Mouse (Mus musculus) myocyte (in vitro differentiated cells): ENCODE results near the gene Pja2. TPM values are rescaled to one million over a fixed set of nuclear protein-coding genes. Genes with fewer than 3 reads are reported as not detected.
"Not testable (repeated sequence)": the region's sequence is repeated elsewhere in the genome, so short reads cannot be mapped to it uniquely, and the experiment has no call there.

Experiments used
- H3K27me3 ChIP-seq: one replicate; pipeline ENCODE4 v1.6.1; 2011; ENCODE audit not compliant: control insufficient read depth, insufficient read depth, insufficient read length
- H3K36me3 ChIP-seq: one replicate; pipeline ENCODE4 v1.6.1; 2011; ENCODE audit not compliant: control insufficient read depth, insufficient read depth
- H3K4me2 ChIP-seq: one replicate; pipeline ENCODE4 v1.6.1; 2011; ENCODE audit warnings: low read depth, control low read depth
- H3K4me3 ChIP-seq: one replicate; pipeline ENCODE4 v1.5.1; 2011; ENCODE audit warnings: mild to moderate bottlenecking, control low read depth, moderate library complexity
- H3K79me2 ChIP-seq: one replicate; pipeline ENCODE4 v1.6.1; 2011; ENCODE audit not compliant: control insufficient read depth, insufficient read depth
- H3ac ChIP-seq: one replicate; pipeline ENCODE4 v1.6.1; 2011; ENCODE audit not compliant: control insufficient read depth, insufficient read length
- CEBPB ChIP-seq: IDR thresholded peaks from 2 replicates; pipeline ENCODE4 v1.6.1; 2011; ENCODE audit warnings: mild to moderate bottlenecking, moderate library complexity; ENCODE audit not compliant: poor library complexity, insufficient read depth, severe bottlenecking
- E2F4 ChIP-seq: IDR thresholded peaks from one replicate; pipeline ENCODE4 v1.6.1; 2011; ENCODE audit warnings: mild to moderate bottlenecking, control low read depth, moderate library complexity; ENCODE audit not compliant: insufficient read depth
- MAX ChIP-seq: IDR thresholded peaks from one replicate; pipeline ENCODE4 v1.6.1; 2011; ENCODE audit warnings: low read depth, mild to moderate bottlenecking, control low read depth
- MYOD1 ChIP-seq, 3 experiments: IDR thresholded peaks; one replicate each; pipeline ENCODE4 v1.6.1; 2011; ENCODE audit warnings: control low read depth in 2 of 3, low read depth in 2 of 3, mild to moderate bottlenecking in 2 of 3, moderate library complexity in 1 of 3; ENCODE audit not compliant: insufficient read length in 2 of 3, control insufficient read depth in 1 of 3
- MYOG ChIP-seq, 3 experiments: IDR thresholded peaks; one replicate each; pipeline ENCODE4 v1.6.1; 2011; ENCODE audit warnings: control low read depth in 2 of 3, low read depth in 2 of 3, mild to moderate bottlenecking in 2 of 3; ENCODE audit not compliant: insufficient read length in 2 of 3, control insufficient read depth in 1 of 3, insufficient read depth in 1 of 3
- POLR2A ChIP-seq: IDR thresholded peaks from one replicate; pipeline ENCODE4 v1.6.1; 2011; ENCODE audit warnings: low read depth, mild to moderate bottlenecking, control low read depth, moderate library complexity; ENCODE audit not compliant: insufficient read length
- POLR2AphosphoS2 ChIP-seq: IDR thresholded peaks from one replicate; pipeline ENCODE4 v1.6.1; 2011; ENCODE audit warnings: low read depth, control low read depth; ENCODE audit not compliant: insufficient read length
- REST ChIP-seq: IDR thresholded peaks from one replicate; pipeline ENCODE4 v1.6.1; 2011; ENCODE audit warnings: mild to moderate bottlenecking, control low read depth, moderate library complexity; ENCODE audit not compliant: insufficient read depth, insufficient read length
- SRF ChIP-seq: IDR thresholded peaks from one replicate; pipeline ENCODE4 v1.6.1; 2011; ENCODE audit warnings: low read depth; ENCODE audit not compliant: control insufficient read depth, insufficient read length
- TCF12 ChIP-seq: IDR thresholded peaks from one replicate; pipeline ENCODE4 v1.6.1; 2011; ENCODE audit warnings: mild to moderate bottlenecking, control low read depth; ENCODE audit not compliant: poor library complexity, insufficient read depth, severe bottlenecking
- TCF3 ChIP-seq: IDR thresholded peaks from one replicate; pipeline ENCODE4 v1.6.1; 2011; ENCODE audit warnings: low read depth, control low read depth; ENCODE audit not compliant: insufficient read length
- USF1 ChIP-seq: IDR thresholded peaks from one replicate; pipeline ENCODE4 v1.6.1; 2011; ENCODE audit warnings: low read depth, mild to moderate bottlenecking, control low read depth, moderate library complexity
- polyA plus RNA-seq: library from polyadenylated mRNA; unstranded; fragments of >200 nt; fragmentation: generic; extraction: Trizol; gene quantifications from one replicate; pipeline ENCODE4 v1.2.1, GENCODE M21; 2012; ENCODE audit warnings: missing spikeins

Gene Pja2
- polyA plus RNA-seq, 1 experiment = 30.3 TPM

DNA sequence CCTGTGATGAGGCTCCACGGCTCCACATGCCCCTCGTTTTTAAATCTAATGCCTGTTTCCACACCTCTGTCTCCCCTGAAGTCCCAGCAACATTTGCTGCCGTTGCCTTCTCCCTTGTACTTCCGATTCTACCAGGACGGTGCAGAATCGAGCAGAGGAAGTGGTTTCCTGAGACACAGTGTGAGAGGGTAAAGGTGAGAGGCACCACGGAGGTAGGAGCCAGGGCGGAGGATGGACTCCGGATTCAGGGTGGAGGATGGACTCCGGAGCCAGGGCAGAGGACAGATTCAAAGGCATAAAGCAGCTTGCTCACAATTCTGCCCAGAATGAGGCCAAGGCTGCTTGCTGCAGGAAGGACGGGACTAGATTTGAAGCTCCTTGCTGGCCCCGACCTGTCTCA lies 88.8 kb downstream of the Pja2 start:
- H3K36me3 ChIP-seq = no peaks in the 10 kb centered on the region
- no peak overlapping the region for H3ac ChIP-seq
- TF ChIP-seq USF1 = no peak
- no peak for TF ChIP-seq TCF3
- TF ChIP-seq REST = no peak
- TF ChIP-seq POLR2AphosphoS2 = no peak
- no peak for TF ChIP-seq CEBPB
- no peak overlapping the region for H3K4me3 ChIP-seq
- H3K79me2 ChIP-seq = no peaks in the 10 kb centered on the region
- no peaks in the 10 kb centered on the region for H3K27me3 ChIP-seq
- H3K4me2 ChIP-seq = no peak overlapping the region

DNA sequence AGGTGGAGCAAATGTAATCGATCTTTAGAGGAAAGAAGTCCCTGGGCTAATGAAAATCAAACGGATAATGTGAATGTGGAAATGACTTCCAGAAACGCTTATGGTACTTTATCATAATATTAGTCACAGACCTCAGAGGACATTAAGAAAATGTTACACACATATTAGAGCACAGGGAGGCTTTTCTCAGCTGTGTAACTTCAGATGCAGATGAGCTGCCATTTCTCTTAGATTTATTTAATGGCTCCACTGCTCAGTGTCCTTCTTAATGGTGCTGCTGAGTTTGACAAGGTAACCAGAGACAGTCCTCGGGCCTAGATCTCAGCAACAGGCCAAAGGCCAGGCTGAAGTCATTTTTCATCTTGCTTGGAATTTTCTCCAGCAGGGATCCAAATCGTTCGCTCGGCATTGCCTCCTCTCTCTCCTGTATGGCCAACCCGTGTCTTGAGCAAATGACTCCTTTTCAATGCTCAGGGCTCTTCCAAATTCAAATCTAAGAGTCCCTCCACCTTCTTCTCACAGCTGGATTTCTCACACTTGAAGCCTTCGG lies 89.3 kb downstream of the Pja2 start:
- Histone ChIP-seq H3K79me2 (no peaks in the 10 kb centered on the region), H3K27me3 (no peaks in the 10 kb centered on the region), H3K4me3 (no peak overlapping the region), H3K36me3 (no peaks in the 10 kb centered on the region), H3ac (no peak overlapping the region), H3K4me2 (no peak overlapping the region)
- TF ChIP-seq MYOG (IDR thresholded peaks at IDR 0.05; ENCODE audit: control insufficient read depth in 1 of 3, insufficient read depth in 1 of 3, insufficient read length in 2 of 3, low read depth in 2 of 3) (no peak), CEBPB (no peak), TCF12 (no peak)

DNA sequence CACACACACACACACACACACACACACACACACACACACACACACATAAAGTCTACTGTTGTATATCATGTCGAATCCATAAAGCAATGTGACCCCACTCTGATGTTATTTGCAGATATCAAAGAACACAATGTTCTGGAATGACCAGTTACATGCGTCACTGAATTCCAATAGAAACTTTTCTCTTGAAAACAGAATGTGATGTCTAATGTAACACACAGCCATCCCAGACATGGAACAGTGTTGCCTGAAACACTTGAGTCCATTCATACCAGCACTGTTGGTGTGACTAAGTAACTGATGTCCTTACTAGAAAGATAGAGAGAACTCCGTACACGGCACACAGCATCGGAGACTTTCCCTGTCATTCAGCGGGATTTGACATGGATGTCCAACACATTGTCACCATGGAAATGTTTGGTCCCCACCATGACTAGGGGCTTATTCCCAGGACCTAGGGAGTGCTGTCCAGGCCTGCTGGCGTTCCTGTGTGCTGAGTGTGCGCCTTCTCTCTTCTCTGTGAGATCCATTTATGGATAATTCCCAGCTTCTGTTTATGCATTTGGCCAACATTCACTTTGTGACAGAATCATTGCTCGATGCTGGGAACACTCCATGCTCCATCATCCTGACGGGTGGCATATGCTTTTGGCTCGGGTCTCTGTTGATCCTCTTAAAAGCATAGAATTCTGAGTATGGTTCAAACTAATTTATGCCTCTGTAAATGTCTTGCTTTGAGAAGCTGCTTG lies 90.0 kb downstream of the Pja2 start:
- H3K4me3 ChIP-seq = no peak overlapping the region
- no peaks in the 10 kb centered on the region for H3K27me3 ChIP-seq
- H3ac ChIP-seq = no peak overlapping the region
- H3K79me2 ChIP-seq = no peaks in the 10 kb centered on the region
- H3K4me2 ChIP-seq = no peak overlapping the region
- H3K36me3 ChIP-seq = no peaks in the 10 kb centered on the region
- TF ChIP-seq USF1 (no peak), MAX (no peak), TCF12 (no peak), POLR2AphosphoS2 (no peak), CEBPB (no peak), SRF (no peak), TCF3 (no peak), E2F4 (no peak), POLR2A (no peak)

DNA sequence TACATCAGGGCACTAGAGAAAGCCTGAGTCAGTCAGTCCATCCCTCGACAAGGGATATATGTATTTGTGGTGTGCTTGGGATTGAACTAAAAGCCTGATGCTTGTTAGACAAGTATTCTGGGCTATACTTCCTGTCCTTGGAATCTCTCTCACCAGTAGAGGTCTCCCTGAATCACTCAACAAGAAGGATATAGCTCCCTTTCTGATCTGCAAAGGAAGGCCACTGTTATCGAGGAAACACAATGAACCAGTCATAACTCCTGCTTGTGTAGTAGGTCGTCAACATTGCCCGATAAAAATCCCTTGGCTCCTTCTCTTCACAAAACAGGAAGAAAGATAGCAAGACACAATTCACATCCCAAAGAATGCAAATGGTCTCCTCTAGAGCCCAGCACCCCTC lies 99.6 kb downstream of the Pja2 start:
- Histone ChIP-seq H3K36me3 (no peaks in the 10 kb centered on the region), H3K27me3 (no peaks in the 10 kb centered on the region), H3K4me2 (no peak overlapping the region), H3K4me3 (no peak overlapping the region), H3ac (no peak overlapping the region), H3K79me2 (no peaks in the 10 kb centered on the region)
- TF ChIP-seq POLR2A = no peak
- no peak for TF ChIP-seq E2F4
- no peak for TF ChIP-seq MAX
- TF ChIP-seq MYOG (IDR thresholded peaks at IDR 0.05; ENCODE audit: control insufficient read depth in 1 of 3, insufficient read depth in 1 of 3, insufficient read length in 2 of 3, low read depth in 2 of 3) = no peak
- no peak for TF ChIP-seq POLR2AphosphoS2
- TF ChIP-seq CEBPB = no peak
- TF ChIP-seq SRF = no peak
- no peak for TF ChIP-seq USF1
- no peak for TF ChIP-seq TCF3
- no peak for TF ChIP-seq REST
- no peak for TF ChIP-seq MYOD1 (IDR thresholded peaks at IDR 0.05; ENCODE audit: control insufficient read depth in 1 of 3, insufficient read length in 2 of 3, low read depth in 2 of 3)

DNA sequence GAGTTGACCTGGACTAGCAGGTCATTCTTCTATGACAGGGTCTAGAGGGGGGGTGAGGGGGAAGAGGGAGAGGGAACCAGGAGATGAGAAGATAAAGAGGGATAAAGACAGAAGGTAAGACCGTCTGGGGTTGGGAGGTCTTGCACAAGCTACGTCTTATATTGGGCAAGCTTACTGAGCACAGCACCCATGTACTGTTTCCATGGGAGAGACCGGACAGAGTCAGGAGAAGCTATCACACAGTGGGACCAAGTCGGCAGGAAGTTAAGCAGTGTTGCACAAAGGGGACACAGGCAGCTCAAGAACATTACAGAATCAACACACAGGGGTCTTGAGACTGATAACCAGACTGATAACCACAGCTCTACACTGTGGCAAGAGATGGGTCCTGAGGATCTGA lies 100.1 kb downstream of the Pja2 start:
- H3K4me2 ChIP-seq, H3K4me3 ChIP-seq, H3K27me3 ChIP-seq, H3K79me2 ChIP-seq, H3K36me3 ChIP-seq, H3ac ChIP-seq: not testable (repeated sequence)
